Mouse (Mus musculus) bone marrow, adult 2 months (tissue): ENCODE measurements around the gene Gm45799.

Experiments used
- CTCF ChIP-seq: fragments of 200-500 bp; IDR thresholded peaks from 2 replicates; pipeline ENCODE4 v1.5.1; 2011; ENCODE audit warnings: low read length, control low read depth; ENCODE audit not compliant: control insufficient read depth, insufficient read depth
- POLR2A ChIP-seq: fragments of 200-500 bp; IDR thresholded peaks from 2 replicates; pipeline ENCODE4 v1.6.1; 2011; ENCODE audit warnings: low read depth, mild to moderate bottlenecking, control low read depth, low read length, borderline replicate concordance; ENCODE audit not compliant: control insufficient read depth

DNA sequence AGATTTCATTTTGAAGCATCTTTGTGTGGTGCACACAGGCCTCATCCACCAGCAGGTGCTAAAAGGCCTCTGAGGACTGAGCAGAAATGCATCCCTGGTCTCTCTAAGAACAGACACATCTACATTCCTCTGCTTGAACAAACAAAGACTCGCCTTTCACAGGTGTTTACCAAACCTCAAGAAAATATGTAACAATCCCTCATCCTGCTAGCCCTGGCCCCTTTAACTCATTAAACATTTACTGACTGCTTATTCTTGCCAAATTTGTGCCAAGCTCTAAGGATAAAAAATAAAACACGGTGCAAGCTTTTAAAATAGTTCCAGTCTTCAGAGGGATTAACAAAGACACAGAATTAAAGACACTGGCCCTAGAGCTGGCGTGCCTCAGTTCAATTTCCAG, 20.7 kb upstream of the Gm45799 start:
- no peak for TF ChIP-seq CTCF
- TF ChIP-seq POLR2A = no peak
